Mouse (Mus musculus) fibroblast of lung, adult 2 months (primary cell): ENCODE measurements around the gene Rpp38.
A peak's percentile ranks its signal among the peaks of the same experiment; 100 is the strongest.

Source experiments
- DNase-seq: peaks from one replicate; pipeline ENCODE4 v3.0.0-alpha.2; 2011; ENCODE audit warnings: low read depth

Gene Rpp38

GRCm38 (mm10) chr2:3285709-3286108, 46.7 kb downstream of the Rpp38 start:
- DNase-seq, result no peak

DNA sequence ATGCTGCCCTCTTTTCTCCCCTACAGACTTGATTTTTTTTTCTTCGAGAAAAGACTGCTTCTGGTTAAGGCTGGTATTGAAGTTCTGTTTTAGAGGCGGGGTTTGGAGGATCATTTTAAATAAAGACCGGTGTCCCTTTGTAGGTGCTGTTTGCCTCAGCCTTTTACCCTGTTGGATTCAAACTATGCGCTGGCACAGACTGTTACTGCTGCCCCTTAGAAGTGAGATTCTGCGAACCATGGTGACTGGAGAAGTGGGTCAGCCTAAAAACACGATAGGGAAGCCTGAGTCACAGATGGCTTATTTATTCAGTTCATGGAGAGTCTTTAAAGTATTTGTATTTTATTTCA, 47.3 kb downstream of the Rpp38 start:
- no peak for DNase-seq

- no peak for DNase-seq
Observed at GRCm38 (mm10) chr2:3284473-3285180, 47.8 kb downstream of the Rpp38 start.

GRCm38 (mm10) chr2:3283602-3284472, 48.6 kb downstream of the Rpp38 start, which contains the start of gene Nmt2:
Nmt2 (plus strand) TSS chr2:3284212.
- DNase-seq, result peak; percentile 99

- no peak for DNase-seq
Observed at GRCm38 (mm10) chr2:3282866-3283601, 49.4 kb downstream of the Rpp38 start.

GRCm38 (mm10) chr2:3281311-3281710, 51.1 kb downstream of the Rpp38 start:
- no peak for DNase-seq
